Mouse (Mus musculus): Measurements from ENCODE around the gene Etnk1.

- TF ChIP-seq CTCF (IDR thresholded peaks at IDR 0.05; ENCODE audit: borderline replicate concordance, insufficient read depth, low read length) (no peak), POLR2A (IDR thresholded peaks at IDR 0.05; ENCODE audit: low read depth, low read length) (no peak)
These were observed 17.2 kb upstream of the Etnk1 start for GRCm38 (mm10) chr6:143149766-143150291.
